Mouse (Mus musculus): ENCODE results near the gene Nkx2-9.

The Nkx2-9 gene

DNA sequence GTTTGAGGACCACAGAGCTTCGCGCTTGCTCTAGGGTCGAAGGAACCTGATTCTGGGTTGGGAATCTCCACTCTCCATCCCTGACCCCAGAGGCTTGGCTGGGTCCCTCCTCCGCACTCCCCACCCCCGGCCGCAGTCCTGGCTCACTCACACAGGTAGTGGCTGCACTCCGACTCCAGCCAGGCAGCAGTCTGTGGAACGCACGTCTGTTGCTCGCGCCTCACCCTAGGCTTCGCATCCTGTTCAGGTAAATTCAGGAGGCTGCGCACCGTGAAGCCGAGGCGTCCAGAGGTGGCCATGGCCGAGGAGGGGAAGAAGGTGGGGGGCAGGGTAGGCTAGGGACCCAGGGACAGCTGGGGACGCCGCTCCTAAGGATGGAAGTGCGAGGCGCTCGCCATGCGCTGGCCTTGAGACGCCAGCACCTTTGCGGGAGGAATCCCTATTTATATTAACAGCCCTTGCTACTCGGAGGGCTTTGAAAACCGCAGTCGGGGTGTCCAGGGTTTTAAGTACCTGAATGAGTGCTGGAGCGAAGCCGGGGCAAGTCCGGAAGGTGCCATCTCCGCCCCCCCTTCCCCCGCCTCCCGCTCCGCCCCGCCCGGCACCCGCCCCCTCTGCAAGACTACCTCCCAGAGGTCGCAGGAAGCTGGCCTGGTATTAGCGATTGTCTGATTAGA, at the start of gene Nkx2-9:
Gene Nkx2-9, minus strand, starts transcription at position 524 of the 677 bp plus-strand sequence.
- ATAC-seq (ENCODE audit: low TSS enrichment): no peak

- ATAC-seq (ENCODE audit: low TSS enrichment): peak; percentile 89
Observed at GRCm38 (mm10) chr12:56637181-56637566, 24.1 kb upstream of the Nkx2-9 start.

- ATAC-seq (ENCODE audit: low TSS enrichment): peak; percentile 92
Observed at GRCm38 (mm10) chr12:56636534-56637180, 23.6 kb upstream of the Nkx2-9 start.

DNA sequence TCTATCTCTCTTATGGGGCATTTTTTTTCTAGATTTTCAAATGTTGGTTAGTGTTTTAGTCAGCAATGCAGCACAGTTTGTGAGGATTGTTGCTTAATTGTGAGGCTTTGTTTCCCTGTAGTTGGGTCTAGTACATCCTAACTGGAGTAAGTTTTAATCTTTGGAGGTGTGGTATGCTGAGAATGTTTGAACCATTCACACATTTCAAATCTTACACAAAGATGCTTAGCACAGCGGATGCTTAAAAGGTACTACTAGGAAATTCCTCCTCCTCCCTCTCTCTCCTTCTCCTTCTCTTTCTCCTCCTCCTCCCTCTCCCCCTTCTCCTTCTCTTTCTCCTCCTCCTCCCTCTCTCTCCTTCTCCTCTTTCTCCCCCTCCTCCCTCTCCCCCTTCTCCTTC, 3.0 kb upstream of the Nkx2-9 start:
- no peak for ATAC-seq (ENCODE audit: low TSS enrichment)

GRCm38 (mm10) chr12:56615391-56615790, 2.3 kb upstream of the Nkx2-9 start:
- no peak for ATAC-seq (ENCODE audit: low TSS enrichment)

DNA sequence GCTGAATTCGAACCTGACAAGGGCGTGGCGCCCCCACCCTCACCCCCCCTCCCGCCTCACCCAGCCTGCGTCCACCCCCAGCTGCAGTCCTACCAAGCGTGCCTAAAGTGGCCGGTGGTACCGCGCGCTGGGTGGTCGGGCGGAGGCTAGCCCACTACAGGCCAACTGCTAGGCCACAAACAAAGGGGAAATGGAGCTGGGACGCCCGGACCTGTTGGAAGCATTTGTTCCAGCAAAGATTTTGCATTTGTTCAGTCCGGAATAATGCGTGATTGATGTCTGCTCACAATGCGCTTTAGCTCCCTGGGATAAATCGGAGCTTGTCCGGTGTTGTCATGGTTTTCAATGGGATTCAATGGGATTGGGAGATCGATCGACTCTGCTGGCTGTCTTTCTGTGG, 1.4 kb upstream of the Nkx2-9 start:
- ATAC-seq (ENCODE audit: low TSS enrichment): no peak

DNA sequence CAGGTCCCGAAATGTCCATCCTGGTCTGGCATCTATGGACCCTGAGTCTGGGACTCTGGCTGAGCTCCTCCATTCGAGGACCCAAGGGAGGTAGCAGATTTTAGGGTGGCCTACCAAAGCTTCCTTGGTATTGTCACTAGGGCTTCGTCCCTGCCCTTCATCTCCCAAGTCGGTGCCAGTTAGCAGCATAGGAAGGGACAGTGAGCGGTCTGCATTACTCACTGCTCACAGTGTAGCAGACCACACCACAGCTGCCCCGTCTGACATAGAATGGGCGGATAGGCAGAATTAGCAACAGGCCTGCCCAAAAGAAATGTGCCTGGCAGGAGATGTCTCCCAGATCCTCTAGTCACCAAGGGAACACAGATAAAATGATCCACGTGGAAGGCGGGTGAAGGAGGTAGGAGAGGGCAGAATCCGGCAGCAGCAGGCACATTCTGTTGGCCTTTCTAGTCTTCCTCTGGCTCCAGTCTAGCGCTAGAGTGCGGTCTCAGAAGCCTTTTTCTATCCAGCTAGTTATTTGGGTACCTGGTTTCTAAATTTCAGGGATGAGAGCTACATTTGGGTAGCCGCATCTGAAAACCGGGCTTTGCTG, 929 bp upstream of the Nkx2-9 start:
- no peak for ATAC-seq (ENCODE audit: low TSS enrichment)

- ATAC-seq (ENCODE audit: low TSS enrichment): no peak
Observed at GRCm38 (mm10) chr12:56613438-56613830, 350 bp upstream of the Nkx2-9 start.

DNA sequence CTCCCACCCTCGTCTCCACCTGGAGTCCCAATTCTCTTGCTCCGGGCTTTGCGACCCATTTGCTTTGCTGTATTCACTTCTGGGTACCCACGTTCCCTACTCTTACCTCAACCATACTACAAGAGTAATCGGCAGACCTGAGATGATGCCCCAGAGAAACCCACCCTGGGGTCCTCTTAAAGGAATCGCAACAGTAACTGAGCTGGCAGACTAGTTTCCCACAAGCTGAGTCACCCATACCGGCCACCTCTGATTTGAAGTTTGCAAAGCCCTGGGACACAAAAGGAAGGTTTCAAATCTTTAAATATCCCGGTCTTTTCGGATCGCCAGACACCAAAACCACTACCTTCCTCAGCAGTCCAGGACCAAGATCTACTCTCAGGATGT, 742 bp downstream of the Nkx2-9 start:
- ATAC-seq (ENCODE audit: low TSS enrichment): no peak

DNA sequence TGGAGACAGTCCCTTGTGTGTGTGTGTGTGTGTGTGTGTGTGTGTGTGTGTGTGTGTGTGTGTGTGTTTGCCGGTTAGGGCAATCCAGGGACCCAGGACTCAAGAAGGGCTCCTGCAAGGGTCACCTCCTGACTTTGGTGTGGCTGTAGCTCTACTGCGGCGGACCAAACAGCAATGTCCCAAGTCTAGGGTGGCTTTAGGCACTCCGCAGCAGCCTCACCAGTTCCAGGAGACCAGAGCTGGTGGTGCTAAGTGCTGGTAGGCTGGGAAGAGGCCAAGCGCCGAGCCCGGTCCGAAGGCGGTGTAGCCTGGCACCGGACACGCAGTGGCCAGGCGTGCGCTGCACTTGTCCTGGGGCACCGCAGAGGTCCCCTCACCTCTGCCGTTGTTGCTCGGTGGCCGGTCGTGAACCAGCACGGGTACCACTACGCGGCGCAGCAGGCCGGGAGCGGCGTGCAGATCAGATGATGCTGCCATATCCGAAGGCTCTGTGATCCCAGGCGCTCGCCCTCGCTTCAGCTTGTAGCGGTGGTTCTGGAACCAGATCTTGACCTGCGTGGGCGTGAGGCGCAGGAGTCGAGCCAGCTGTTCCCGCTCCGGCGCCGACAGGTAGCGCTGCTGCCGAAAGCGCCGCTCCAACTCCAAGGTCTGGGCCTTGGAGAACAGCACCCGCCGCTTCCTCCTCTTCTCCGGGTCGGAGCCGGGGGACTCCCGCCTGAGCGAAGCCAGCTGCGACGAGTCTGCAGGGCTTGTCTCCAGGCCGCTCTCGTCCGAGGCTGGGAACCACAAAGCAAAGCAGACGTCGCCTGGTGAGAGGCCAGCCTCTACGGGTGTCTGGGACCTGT, 1.4 kb downstream of the Nkx2-9 start:
- ATAC-seq (ENCODE audit: low TSS enrichment): peak; percentile 47; the same call in 1 of the 2 replicates

- ATAC-seq (ENCODE audit: low TSS enrichment): no peak
Observed at GRCm38 (mm10) chr12:56610851-56611250, 2.2 kb downstream of the Nkx2-9 start.

GRCm38 (mm10) chr12:56591722-56592121, 21.4 kb downstream of the Nkx2-9 start:
- no peak for ATAC-seq (ENCODE audit: low TSS enrichment)

DNA sequence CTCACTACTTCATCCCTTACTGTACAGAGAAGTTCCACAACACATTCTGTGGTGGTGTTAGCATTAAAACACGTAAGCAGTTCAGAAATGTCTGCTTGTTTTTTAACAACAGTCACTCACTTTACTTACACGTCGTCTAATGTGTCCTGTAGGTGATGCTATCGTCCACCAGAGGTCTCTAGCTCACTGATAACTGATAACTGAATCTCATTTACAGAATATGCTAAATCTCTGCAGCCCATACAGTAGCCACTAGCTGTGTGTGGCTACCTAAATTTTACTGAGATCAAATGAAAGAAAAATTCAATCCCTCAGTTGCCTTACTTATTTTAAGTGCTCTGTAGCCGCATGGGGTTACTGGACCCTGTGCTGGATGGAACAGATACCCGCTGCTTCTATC, 25.3 kb downstream of the Nkx2-9 start:
- ATAC-seq (ENCODE audit: low TSS enrichment): peak; percentile 88
